Mouse (Mus musculus): ENCODE measurements around the gene Art3.

GRCm38 (mm10) chr5:92348794-92349413 is 17.3 kb downstream of the Art3 start, which contains the start of gene Cxcl10:
- TF ChIP-seq POLR2A (IDR thresholded peaks at IDR 0.05; ENCODE audit: borderline replicate concordance, control insufficient read depth, low read depth, low read length) (no peak), CTCF (IDR thresholded peaks at IDR 0.05; ENCODE audit: control insufficient read depth, insufficient read depth, low read length) (no peak)
